Mouse (Mus musculus) G1E (cell line): Measurements from ENCODE around the gene Olfr20. TPM values are rescaled to one million over a fixed set of nuclear protein-coding genes. Genes with fewer than 3 reads are reported as not detected.
"Not testable (repeated sequence)": the region's sequence is repeated elsewhere in the genome, so short reads cannot be mapped to it uniquely, and the experiment has no call there.

Source experiments
- ATAC-seq: 2 replicates; pipeline ENCODE4 v1.8.0; 2016; ENCODE audit warnings: mild to moderate bottlenecking; ENCODE audit not compliant: insufficient number of reproducible peaks, poor library complexity, low FRiP score, severe bottlenecking; ENCODE audit errors: extremely low read depth
- DNase-seq: peaks from one replicate; pipeline ENCODE4 v3.0.0; 2012; ENCODE audit warnings: low spot score
- H3K27me3 ChIP-seq: 2 replicates; pipeline ENCODE4 v1.6.1; 2012; ENCODE audit warnings: mild to moderate bottlenecking, low read length, inconsistent platforms; ENCODE audit not compliant: insufficient read depth
- H3K36me3 ChIP-seq: replicated peaks from 2 replicates; pipeline ENCODE3; 2012; ENCODE audit warnings: mild to moderate bottlenecking, inconsistent platforms
- H3K4me1 ChIP-seq: 2 replicates; pipeline ENCODE4 v1.6.1; 2012; ENCODE audit warnings: low read depth, low read length, inconsistent platforms, mixed read lengths; ENCODE audit not compliant: insufficient read depth
- H3K4me3 ChIP-seq: 2 replicates; pipeline ENCODE4 v1.5.1; 2012; ENCODE audit warnings: low read depth, mild to moderate bottlenecking, inconsistent platforms, low read length, moderate library complexity, mixed read lengths
- H3K9me3 ChIP-seq: replicated peaks from 2 replicates; pipeline ENCODE4 v1.6.1; 2012; ENCODE audit warnings: inconsistent platforms
- CTCF ChIP-seq: IDR thresholded peaks from 2 replicates; pipeline ENCODE4 v1.5.1; 2012; ENCODE audit warnings: low read depth, low read length, inconsistent platforms, mixed read lengths
- GATA1 ChIP-seq: IDR thresholded peaks from 2 replicates; pipeline ENCODE4 v1.6.1; 2012; ENCODE audit warnings: borderline replicate concordance, low read length, inconsistent platforms, mixed read lengths
- GATA2 ChIP-seq: IDR thresholded peaks from 2 replicates; pipeline ENCODE4 v1.6.1; 2012; ENCODE audit warnings: low read depth, low read length, inconsistent platforms, borderline replicate concordance
- POLR2AphosphoS5 ChIP-seq: IDR thresholded peaks from 2 replicates; pipeline ENCODE4 v1.6.1; 2012; ENCODE audit warnings: low read depth, low read length, inconsistent platforms; ENCODE audit not compliant: insufficient replicate concordance
- TAL1 ChIP-seq: conservative IDR thresholded peaks from 2 replicates; pipeline ENCODE4 v1.6.1; 2012; ENCODE audit warnings: low read depth, low read length, inconsistent platforms, mixed read lengths
- polyA plus RNA-seq: library from polyadenylated mRNA; stranded (reverse); fragments of >175 nt; gene quantifications from 2 replicates; pipeline ENCODE4 v1.2.3, GENCODE M21; 2012
- total RNA-seq, 2 experiments: library from RNA; stranded (forward) in 1 of 2; stranded (reverse) in 1 of 2; fragments of 200-1000 nt in 1 of 2; fragments of >200 nt in 1 of 2; fragmentation: Nextera tagmentation in 1 of 2; gene quantifications; 2 replicates each; pipeline ENCODE4 v1.2.3; 2014 to 2017

Gene Olfr20
- not detected in 2 replicates for total RNA-seq (2014; fragmentation: Nextera tagmentation)
- 0.11 TPM in 1 of 2 replicates, not detected in the other for total RNA-seq (2017)
- not detected in 2 replicates for polyA plus RNA-seq

DNA sequence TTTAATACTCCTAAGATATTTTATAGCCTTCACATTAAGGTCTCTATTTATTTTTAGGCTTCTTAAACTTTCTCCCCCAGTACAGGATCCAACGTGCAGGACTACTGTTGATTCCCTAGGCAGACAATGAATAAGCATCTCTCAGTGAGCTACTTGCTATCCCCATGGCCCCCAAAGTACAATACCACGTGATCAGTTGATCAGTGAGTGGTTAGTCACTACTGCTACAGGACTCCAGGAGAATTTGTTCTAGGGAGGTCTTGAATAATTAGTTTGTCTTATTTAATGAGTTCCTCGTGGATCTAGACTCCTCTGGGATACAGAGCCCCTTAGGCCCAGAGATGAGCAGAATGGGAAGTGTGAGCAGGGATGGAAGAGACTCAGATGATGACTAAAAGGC is at the start of gene Olfr20:
Gene Olfr20 (plus strand): TSS at position 301 of the 400 bp plus-strand sequence.
- no peak for TF ChIP-seq POLR2AphosphoS5
- DNase-seq: no peak
- Histone ChIP-seq H3K4me3 (no peak within 1 kb of the TSS), H3K27me3 (no peaks in the 10 kb centered on the region), H3K4me1 (no peaks in the 10 kb centered on the region), H3K9me3 (no peaks in the 10 kb centered on the region), H3K36me3 (no peaks in the 10 kb centered on the region)
- ATAC-seq: no peak

DNA sequence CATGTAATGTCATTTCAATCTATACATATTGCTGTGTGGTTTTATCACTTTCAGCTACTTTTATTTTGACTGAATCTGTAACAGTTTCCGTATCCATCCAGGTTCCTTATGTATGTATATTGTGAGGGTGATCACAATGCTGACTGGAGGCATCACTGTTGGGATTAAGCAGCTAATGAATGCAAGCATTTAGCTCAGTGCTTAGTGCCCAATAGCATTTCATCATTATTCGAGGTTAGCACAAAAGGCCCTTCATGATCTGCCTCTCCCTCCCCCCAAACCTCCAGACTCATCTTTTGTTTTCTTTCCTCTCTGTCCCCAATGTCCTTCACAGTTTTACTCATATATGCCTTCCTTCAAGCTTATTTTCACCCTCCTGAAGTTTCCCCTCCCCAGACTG is 47.5 kb upstream of the Olfr20 start:
- H3K36me3 ChIP-seq: no peaks in the 10 kb centered on the region
- TF ChIP-seq GATA2 (no peak), CTCF (no peak), TAL1 (no peak), GATA1 (no peak), POLR2AphosphoS5 (no peak)
- DNase-seq (no peak), ATAC-seq (no peak)
- no peak overlapping the region for H3K4me3 ChIP-seq
- no peaks in the 10 kb centered on the region for H3K4me1 ChIP-seq
- H3K9me3 ChIP-seq: no peaks in the 10 kb centered on the region
- H3K27me3 ChIP-seq: no peaks in the 10 kb centered on the region

DNA sequence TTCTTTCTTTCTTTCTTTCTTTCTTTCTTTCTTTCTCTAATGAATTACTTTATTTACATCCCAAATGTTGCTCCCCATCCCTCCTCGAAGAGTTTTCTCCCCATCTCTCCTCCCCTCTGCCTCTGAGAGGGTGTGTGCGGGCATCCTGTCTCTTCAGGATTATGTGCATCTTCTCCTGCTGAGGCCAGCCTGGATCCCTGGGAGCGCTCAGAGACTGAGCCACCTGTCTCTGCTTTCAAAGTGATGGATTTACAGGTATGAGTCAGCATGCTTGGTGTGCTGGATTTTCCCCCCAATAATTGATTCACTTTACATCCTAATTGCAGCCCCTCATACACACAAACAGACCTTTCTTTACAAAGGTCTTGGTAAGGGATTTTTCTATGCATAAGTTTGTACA is 34.6 kb upstream of the Olfr20 start:
- DNase-seq: no peak
- no peaks in the 10 kb centered on the region for H3K4me1 ChIP-seq
- ATAC-seq: no peak
- H3K36me3 ChIP-seq: no peaks in the 10 kb centered on the region
- no peak for TF ChIP-seq CTCF
- TF ChIP-seq TAL1: no peak
- no peak for TF ChIP-seq GATA1
- TF ChIP-seq POLR2AphosphoS5: no peak
- no peak for TF ChIP-seq GATA2
- 0 out of 2 replicates have a peak, but pooled peaks cover 2% of the 10 kb centered on the region for H3K27me3 ChIP-seq
- peaks cover under 1% of the 10 kb centered on the region for H3K9me3 ChIP-seq
- no peak overlapping the region for H3K4me3 ChIP-seq

DNA sequence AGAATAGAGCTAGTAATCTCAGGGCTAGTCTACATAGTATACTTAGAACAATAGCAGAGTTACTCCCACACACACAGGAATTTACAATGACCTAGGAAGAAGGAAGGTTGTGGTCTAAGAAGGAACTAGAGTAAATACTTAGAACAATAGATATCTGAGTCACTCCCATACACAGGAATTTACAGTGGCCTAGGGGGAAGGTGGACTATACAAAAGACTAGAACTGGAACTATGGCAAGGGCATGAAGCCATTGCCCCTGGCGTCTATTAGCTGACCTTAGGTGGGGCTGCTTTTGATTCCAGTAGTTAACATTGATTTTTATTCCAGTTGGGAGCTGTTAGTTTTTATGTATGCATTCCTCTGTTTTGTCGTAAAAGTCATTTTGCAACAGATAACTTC is 32.0 kb upstream of the Olfr20 start:
- not testable (repeated sequence) for ATAC-seq, H3K9me3 ChIP-seq, H3K36me3 ChIP-seq, DNase-seq, H3K4me3 ChIP-seq, H3K4me1 ChIP-seq, H3K27me3 ChIP-seq

DNA sequence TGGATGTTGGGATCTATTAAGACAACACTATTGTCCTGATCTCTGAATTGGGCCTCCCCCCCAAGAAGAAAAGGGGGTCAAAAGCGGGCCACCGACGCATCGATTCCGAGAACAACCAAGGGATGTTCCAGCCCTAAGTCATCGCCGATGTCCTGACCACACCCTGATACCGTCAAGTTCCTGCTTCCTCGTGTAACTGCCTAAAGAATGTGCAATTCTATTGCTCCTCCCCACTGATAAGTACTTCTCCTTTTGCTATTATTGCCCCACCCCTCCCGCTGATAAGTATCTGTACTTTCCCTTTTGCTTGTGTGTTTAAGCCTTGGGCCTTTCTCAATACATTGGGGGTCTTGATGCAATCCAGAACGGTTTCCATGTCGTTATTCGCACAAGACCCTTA is 29.5 kb upstream of the Olfr20 start:
- H3K36me3 ChIP-seq, DNase-seq, H3K27me3 ChIP-seq, H3K4me1 ChIP-seq, H3K9me3 ChIP-seq, ATAC-seq, H3K4me3 ChIP-seq: not testable (repeated sequence)

DNA sequence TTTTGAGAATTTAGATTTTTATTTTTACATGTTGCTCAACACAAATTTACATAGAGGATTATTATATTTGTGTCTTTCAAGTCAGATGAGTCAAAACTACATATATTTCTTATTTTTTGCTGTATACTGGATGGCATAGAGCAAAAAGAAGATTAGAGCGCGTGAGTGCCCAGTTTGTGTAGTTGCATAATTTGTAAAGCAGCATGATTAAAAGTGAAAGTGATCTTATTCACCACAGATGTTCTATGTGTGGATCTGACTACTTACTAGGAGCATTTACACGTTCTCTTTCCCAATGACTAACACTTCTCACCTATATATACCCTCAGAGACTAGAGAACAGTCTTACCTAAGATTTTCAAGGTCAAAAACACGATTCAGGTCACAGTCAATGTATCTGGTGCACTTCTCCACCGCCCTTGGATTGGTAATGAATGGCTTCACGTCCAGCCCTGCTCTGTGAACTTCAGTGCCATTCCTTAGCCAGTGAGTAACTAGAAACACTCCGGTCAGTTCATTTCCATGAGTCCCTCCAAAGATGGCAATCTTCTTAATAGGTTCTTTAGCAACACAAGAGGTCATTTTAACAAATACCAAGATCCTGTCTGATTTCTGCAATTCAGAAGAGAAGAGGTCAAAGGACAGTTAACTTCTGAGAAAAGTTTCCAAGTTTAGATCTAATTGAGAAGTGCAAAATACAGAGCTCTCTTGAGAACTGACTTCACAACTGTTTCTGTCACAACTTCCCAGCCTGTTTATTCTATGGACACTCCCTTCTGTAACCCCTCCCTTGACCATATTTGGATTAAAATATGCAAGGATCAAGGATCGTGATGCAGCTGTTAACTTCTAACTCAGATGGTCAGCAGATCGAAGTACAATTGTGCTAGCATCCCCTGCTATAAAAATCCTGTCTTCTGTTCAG is 26.4 kb upstream of the Olfr20 start:
- Histone ChIP-seq H3K36me3 (no peaks in the 10 kb centered on the region), H3K4me1 (peaks cover 6% of the 10 kb centered on the region), H3K9me3 (peaks cover 6% of the 10 kb centered on the region), H3K4me3 (no peak overlapping the region), H3K27me3 (no peaks in the 10 kb centered on the region)
- no peak for TF ChIP-seq POLR2AphosphoS5
- TF ChIP-seq GATA1: no peak
- TF ChIP-seq TAL1: no peak
- TF ChIP-seq CTCF: no peak
- no peak for TF ChIP-seq GATA2
- ATAC-seq (no peak), DNase-seq (no peak)

DNA sequence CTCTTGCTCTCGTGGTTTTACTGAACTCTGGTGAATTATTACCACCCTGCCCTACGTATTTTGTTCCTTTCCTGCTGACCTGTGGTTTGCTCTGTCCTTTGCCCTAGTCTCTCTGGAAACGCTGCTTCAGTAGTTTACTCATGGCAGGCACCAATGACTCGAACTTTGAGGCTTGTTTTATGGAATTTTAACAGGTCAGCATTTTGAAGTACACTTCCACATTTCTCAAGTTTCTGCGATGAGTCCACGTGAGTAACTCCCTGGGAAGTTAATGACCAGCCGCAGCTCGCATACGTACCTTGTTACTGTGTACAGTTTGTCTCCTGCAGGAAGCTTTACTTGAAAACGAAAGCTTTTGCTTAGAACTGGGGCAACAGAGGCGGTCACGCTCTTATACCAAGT is 24.1 kb upstream of the Olfr20 start:
- Histone ChIP-seq H3K36me3 (no peaks in the 10 kb centered on the region), H3K27me3 (peaks cover 9% of the 10 kb centered on the region; the same call in 1 of the 2 replicates), H3K9me3 (peaks cover under 1% of the 10 kb centered on the region; the same call in 1 of the 2 replicates), H3K4me3 (no peak overlapping the region), H3K4me1 (peaks cover 4% of the 10 kb centered on the region)
- ATAC-seq (no peak), DNase-seq (no peak)
- no peak for TF ChIP-seq CTCF
- no peak for TF ChIP-seq GATA2
- no peak for TF ChIP-seq GATA1
- no peak for TF ChIP-seq TAL1
- TF ChIP-seq POLR2AphosphoS5: no peak
